Mouse (Mus musculus) stomach, embryonic 16.5 days (tissue): Measurements from ENCODE around the gene Krt9. TPM values are rescaled to one million over a fixed set of nuclear protein-coding genes. Genes with fewer than 3 reads are reported as not detected.

Experiments used
- ATAC-seq: fragments of 200-750 bp; cut with Nextera tagmentation; 2 replicates; pipeline ENCODE4 v1.8.0; 2017; ENCODE audit warnings: moderate number of reproducible peaks, moderate TSS enrichment; ENCODE audit not compliant: insufficient read depth, low FRiP score
- H3K27ac ChIP-seq: fragments of 300-500 bp; sonication (generic); 2 replicates; pipeline ENCODE4 v1.5.1; 2014; ENCODE audit warnings: low read length
- H3K27me3 ChIP-seq: fragments of 300-500 bp; sonication (generic); 2 replicates; pipeline ENCODE4 v1.6.1; 2014; ENCODE audit warnings: low read length, control low read depth, mixed read lengths; ENCODE audit not compliant: control insufficient read depth, insufficient read depth
- H3K36me3 ChIP-seq: fragments of 300-500 bp; sonication (generic); 2 replicates; pipeline ENCODE4 v1.6.1; 2014; ENCODE audit warnings: low read length; ENCODE audit not compliant: control insufficient read depth, insufficient read depth
- H3K4me1 ChIP-seq: fragments of 300-500 bp; sonication (generic); 2 replicates; pipeline ENCODE4 v1.6.1; 2014; ENCODE audit warnings: low read length, control low read depth, mixed read lengths; ENCODE audit not compliant: control insufficient read depth, insufficient read depth
- H3K4me2 ChIP-seq: fragments of 300-500 bp; sonication (generic); 2 replicates; pipeline ENCODE4 v1.6.1; 2014; ENCODE audit warnings: low read depth, low read length, mixed read lengths
- H3K4me3 ChIP-seq: fragments of 300-500 bp; sonication (generic); replicated peaks from 2 replicates; pipeline ENCODE4 v1.5.1; 2014; ENCODE audit warnings: mild to moderate bottlenecking, low read length
- H3K9ac ChIP-seq: fragments of 300-500 bp; sonication (generic); 2 replicates; pipeline ENCODE4 v1.6.1; 2014; ENCODE audit warnings: low read length
- H3K9me3 ChIP-seq: fragments of 300-500 bp; sonication (generic); replicated peaks from 2 replicates; pipeline ENCODE4 v1.6.1; 2016; ENCODE audit warnings: low read length, control low read depth; ENCODE audit not compliant: control insufficient read depth
- WGBS: fragments of 180-500 bp; shearing (Covaris S2); extraction: QIAGEN DNeasy Blood & Tissue Kit; methylation state at CpG from one replicate; pipeline ENCODE4 v1.1.7; 2014; 5-methylcytosine and 5-hydroxymethylcytosine counted together
- polyA plus RNA-seq: library from polyadenylated mRNA; unstranded; fragments of >200 nt; fragmentation: Nextera tagmentation; extraction: Ambion mirVana; gene quantifications from 2 replicates; pipeline ENCODE4 v1.2.1, GENCODE M21; 2015

The Krt9 gene
- polyA plus RNA-seq, 1 experiment from 2014 or later, result not detected

GRCm38 (mm10) chr11:100140966-100141365 is 52.1 kb downstream of the Krt9 start:
- ATAC-seq, result no peak
- Histone ChIP-seq H3K36me3 (no peaks in the 10 kb centered on the region), H3K9me3 (no peaks in the 10 kb centered on the region), H3K27ac (peak overlapping the region; percentile 85), H3K4me1 (peaks cover 15% of the 10 kb centered on the region), H3K27me3 (peaks cover 8% of the 10 kb centered on the region; the same call in 1 of the 2 replicates), H3K9ac (peak overlapping the region; percentile 54), H3K4me2 (peak overlapping the region; percentile 36), H3K4me3 (no peak overlapping the region)
- WGBS, result 73% methylated on average over 21 of the region's 21 CpGs

DNA sequence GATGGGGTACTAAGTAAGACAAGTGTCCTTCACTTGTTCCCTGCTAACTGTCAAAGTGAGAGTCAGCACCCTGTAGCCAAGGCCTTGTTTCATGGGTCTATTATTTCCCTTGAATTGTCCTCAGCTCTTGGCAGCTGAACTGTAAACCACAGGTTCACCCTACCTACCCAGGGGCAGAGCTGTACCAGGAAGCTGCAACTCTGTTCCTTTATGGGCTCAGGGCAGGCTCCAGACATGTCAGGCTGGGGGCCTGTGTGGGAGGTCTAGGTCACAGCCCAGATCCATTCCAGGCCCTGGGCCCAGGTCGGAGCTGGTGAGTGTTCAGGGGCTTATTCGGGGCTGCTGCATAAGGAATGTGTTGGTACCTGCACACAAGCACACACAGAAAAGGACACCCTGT is 53.7 kb downstream of the Krt9 start:
- H3K27ac ChIP-seq, result peak overlapping the region; percentile 85
- ATAC-seq, result peak; percentile 30; the same call in 1 of the 2 replicates
- no peaks in the 10 kb centered on the region for H3K9me3 ChIP-seq
- H3K4me2 ChIP-seq, result no peak overlapping the region
- no peaks in the 10 kb centered on the region for H3K27me3 ChIP-seq
- H3K9ac ChIP-seq, result peak overlapping the region; percentile 12; the same call in 1 of the 2 replicates
- H3K4me3 ChIP-seq, result no peak overlapping the region
- H3K4me1 ChIP-seq, result peaks cover 13% of the 10 kb centered on the region
- WGBS, result 50% methylated on average over 2 of the region's 2 CpGs
- H3K36me3 ChIP-seq, result no peaks in the 10 kb centered on the region

DNA sequence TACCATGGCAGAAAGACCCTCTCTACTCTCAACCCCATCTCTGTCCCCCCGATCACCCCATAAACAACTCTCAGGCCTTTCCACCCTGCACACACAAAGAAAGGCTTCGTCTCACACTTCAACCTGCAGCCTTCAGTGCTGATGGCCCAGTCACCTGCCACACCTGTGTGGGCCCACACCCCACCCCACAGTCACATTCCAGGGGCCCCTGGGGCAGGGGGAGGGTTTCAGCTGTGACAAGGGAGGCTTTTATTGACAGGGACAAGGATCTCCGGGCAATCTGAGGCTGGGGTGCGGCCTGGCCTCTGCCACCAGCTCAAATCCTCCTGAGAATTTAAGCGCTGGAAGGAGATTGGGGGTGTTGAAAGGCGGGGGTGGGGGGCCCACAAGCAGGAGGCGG is 54.2 kb downstream of the Krt9 start:
- Histone ChIP-seq H3K27me3 (no peaks in the 10 kb centered on the region), H3K9ac (no peak overlapping the region), H3K4me3 (no peak overlapping the region), H3K27ac (peak overlapping the region; percentile 85), H3K4me1 (peaks cover 13% of the 10 kb centered on the region), H3K4me2 (no peak overlapping the region), H3K9me3 (no peaks in the 10 kb centered on the region), H3K36me3 (no peaks in the 10 kb centered on the region)
- peak; percentile 73 for ATAC-seq
- WGBS, result 51% methylated on average over 7 of the region's 7 CpGs

DNA sequence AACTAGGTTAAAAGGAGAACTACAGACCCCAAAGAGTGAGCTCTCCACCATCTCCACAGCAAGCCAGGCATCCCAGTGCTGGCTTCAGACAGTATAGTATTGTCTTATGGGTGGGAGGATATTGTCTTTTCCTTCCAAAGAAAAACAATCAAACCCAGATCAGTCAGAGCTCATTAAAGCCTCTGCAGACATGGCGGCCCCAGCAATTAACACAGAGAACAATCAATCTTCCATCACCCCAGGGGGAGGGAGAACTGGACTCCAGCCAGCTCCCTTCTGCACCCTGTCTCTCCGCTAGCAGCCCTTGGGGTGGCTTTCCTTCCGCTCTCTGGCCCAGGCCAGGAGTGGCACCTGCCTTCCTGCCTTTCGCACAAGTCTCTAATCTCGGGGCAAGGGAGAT is 55.4 kb downstream of the Krt9 start:
- Histone ChIP-seq H3K4me3 (no peak overlapping the region), H3K27me3 (no peaks in the 10 kb centered on the region), H3K9ac (no peak overlapping the region), H3K36me3 (no peaks in the 10 kb centered on the region), H3K4me1 (peaks cover 13% of the 10 kb centered on the region), H3K4me2 (peak overlapping the region; percentile 6; the same call in 1 of the 2 replicates), H3K27ac (peak overlapping the region; percentile 77), H3K9me3 (no peaks in the 10 kb centered on the region)
- WGBS, result 34% methylated on average over 5 of the region's 5 CpGs
- ATAC-seq, result no peak

Other genes starting within 250 kb of the Krt9 start
- gene Krtap9-5, start 244.8 kb downstream of the Krt9 start, polyA plus RNA-seq, result not detected in 2 replicates
- gene Krtap29-1, start 214.2 kb downstream of the Krt9 start, polyA plus RNA-seq, result not detected in 2 replicates
- gene Krtap16-1, start 206.6 kb downstream of the Krt9 start, polyA plus RNA-seq, result not detected in 2 replicates
- gene Krtap17-1, start 199.3 kb downstream of the Krt9 start, polyA plus RNA-seq, result not detected in 2 replicates
- gene Krt33a, start 177.0 kb downstream of the Krt9 start, polyA plus RNA-seq, result 0.23 and 0.34 TPM in 2 replicates
- gene Krt33b, start 163.4 kb downstream of the Krt9 start, polyA plus RNA-seq, result 0.30 TPM in 1 of 2 replicates, not detected in the other
- gene Krt34, start 151.7 kb downstream of the Krt9 start, polyA plus RNA-seq, result 3.2 and 4.2 TPM in 2 replicates
- gene Krt31, start 142.7 kb downstream of the Krt9 start, polyA plus RNA-seq, result 0.74 and 0.81 TPM in 2 replicates
- 0.24 and 0.40 TPM in 2 replicates for gene Krt32, start 105.0 kb downstream of the Krt9 start, polyA plus RNA-seq
- 0.76 and 1.5 TPM in 2 replicates for gene Krt35, start 97.0 kb downstream of the Krt9 start, polyA plus RNA-seq
- gene Krt36, start 87.6 kb downstream of the Krt9 start, polyA plus RNA-seq, result 0.44 and 0.75 TPM in 2 replicates
- 1,856 and 2,859 TPM in 2 replicates for gene Krt13, start 71.7 kb downstream of the Krt9 start, polyA plus RNA-seq
- gene Krt15, start 57.3 kb downstream of the Krt9 start, polyA plus RNA-seq, result 1,477 and 1,759 TPM in 2 replicates
- 1,141 and 1,514 TPM in 2 replicates for gene Krt19, start 44.6 kb downstream of the Krt9 start, polyA plus RNA-seq
- gene Krt14, start 14.3 kb upstream of the Krt9 start, polyA plus RNA-seq, result 46.4 and 67.1 TPM in 2 replicates
- gene Krt16, start 55.7 kb upstream of the Krt9 start, polyA plus RNA-seq, result 1.6 and 2.2 TPM in 2 replicates
- gene Krt17, start 67.8 kb upstream of the Krt9 start, polyA plus RNA-seq, result 34.0 and 45.6 TPM in 2 replicates
- not detected in 2 replicates for gene Krt42, start 76.6 kb upstream of the Krt9 start, polyA plus RNA-seq
- 1,614 and 1,638 TPM in 2 replicates for gene Eif1, start 126.6 kb upstream of the Krt9 start, polyA plus RNA-seq
- gene Gast, start 141.2 kb upstream of the Krt9 start, polyA plus RNA-seq, result 10.8 and 13.3 TPM in 2 replicates
- gene Hap1, start 162.9 kb upstream of the Krt9 start, polyA plus RNA-seq, result 13.2 and 13.5 TPM in 2 replicates
- 247 and 328 TPM in 2 replicates for gene Jup, start 204.5 kb upstream of the Krt9 start, polyA plus RNA-seq
- 56.7 and 62.1 TPM in 2 replicates for gene P3h4, start 221.6 kb upstream of the Krt9 start, polyA plus RNA-seq
- 114 and 119 TPM in 2 replicates for gene Fkbp10, start 222.5 kb upstream of the Krt9 start, polyA plus RNA-seq
- gene Nt5c3b, start 248.6 kb upstream of the Krt9 start, polyA plus RNA-seq, result 99.1 and 109 TPM in 2 replicates
- gene Klhl10, start 248.7 kb upstream of the Krt9 start, polyA plus RNA-seq, result 0.29 and 0.30 TPM in 2 replicates